Mouse (Mus musculus): ENCODE measurements at regions not wholly inside any gene's neighbourhood (a gene's known extent, or its start where the extent isn't known, plus 50 kb on each side); places are given as distances from the start of the nearest gene placed in this dataset.

DNA sequence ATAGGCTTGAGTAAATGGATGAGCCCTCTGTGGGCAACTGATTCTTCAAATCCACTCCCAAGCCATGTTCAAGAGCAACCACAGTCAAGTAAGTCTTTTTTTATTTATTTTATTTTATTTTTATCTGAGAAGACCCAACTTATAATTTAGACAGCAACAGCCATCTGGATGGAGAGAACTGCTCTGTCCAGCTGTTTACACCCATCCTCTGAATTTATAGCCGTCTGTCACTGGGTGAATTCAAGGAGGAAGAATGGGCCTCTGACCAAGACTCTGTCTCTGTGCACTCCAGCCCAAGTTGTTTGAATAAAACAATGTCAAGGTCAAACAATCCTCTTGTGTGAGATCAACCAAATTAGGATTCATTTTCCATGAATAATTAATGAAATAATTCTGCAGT, 263.6 kb downstream of the Tgfb2 start:
- ATAC-seq (no peak), DNase-seq (ENCODE audit: low spot score) (no peak)
- Histone ChIP-seq H3K4me1 (ENCODE audit: control insufficient read depth, insufficient read depth, low read length) (no peaks in the 10 kb centered on the region), H3K36me3 (ENCODE audit: control insufficient read depth, insufficient read depth, low read length) (no peaks in the 10 kb centered on the region), H3K4me2 (ENCODE audit: low read length) (no peak overlapping the region), H3K4me3 (ENCODE audit: low read depth, low read length) (no peak overlapping the region), H3K27me3 (replicated peaks; ENCODE audit: control insufficient read depth, insufficient read depth, low read length) (no peaks in the 10 kb centered on the region), H3K9me3 (replicated peaks; ENCODE audit: control insufficient read depth, low read length) (no peaks in the 10 kb centered on the region), H3K9ac (ENCODE audit: low read length) (no peak overlapping the region), H3K27ac (ENCODE audit: low read depth, low read length) (no peak overlapping the region)
- 80% methylated on average over 1 of the region's 1 CpGs for WGBS

- Histone ChIP-seq H3K9me3 (replicated peaks; ENCODE audit: control insufficient read depth, low read length) (no peaks in the 10 kb centered on the region), H3K4me2 (ENCODE audit: low read length) (no peak overlapping the region), H3K9ac (ENCODE audit: low read length) (no peak overlapping the region), H3K27ac (ENCODE audit: low read depth, low read length) (no peak overlapping the region), H3K36me3 (ENCODE audit: control insufficient read depth, insufficient read depth, low read length) (no peaks in the 10 kb centered on the region), H3K4me3 (ENCODE audit: low read depth, low read length) (no peak overlapping the region), H3K4me1 (ENCODE audit: control insufficient read depth, insufficient read depth, low read length) (peaks cover 20% of the 10 kb centered on the region; the same call in 1 of the 2 replicates), H3K27me3 (replicated peaks; ENCODE audit: control insufficient read depth, insufficient read depth, low read length) (no peaks in the 10 kb centered on the region)
- 7% methylated on average over 12 of the region's 12 CpGs for WGBS
- DNase-seq (ENCODE audit: low spot score): peak; percentile 71
- ATAC-seq: peak; percentile 77
Observed at GRCm38 (mm10) chr1:186435336-186435972, 270.3 kb downstream of the Tgfb2 start.

GRCm38 (mm10) chr1:186434782-186435181, 271.0 kb downstream of the Tgfb2 start:
- no peak overlapping the region for H3K4me2 ChIP-seq (ENCODE audit: low read length)
- no peak overlapping the region for H3K27ac ChIP-seq (ENCODE audit: low read depth, low read length)
- peak; percentile 20 for DNase-seq (ENCODE audit: low spot score)
- H3K4me3 ChIP-seq (ENCODE audit: low read depth, low read length): no peak overlapping the region
- no peaks in the 10 kb centered on the region for H3K27me3 ChIP-seq (replicated peaks; ENCODE audit: control insufficient read depth, insufficient read depth, low read length)
- 0 out of 2 replicates have a peak, but pooled peaks have one; percentile 15 for ATAC-seq
- H3K36me3 ChIP-seq (ENCODE audit: control insufficient read depth, insufficient read depth, low read length): no peaks in the 10 kb centered on the region
- WGBS: 55% methylated on average over 9 of the region's 9 CpGs
- H3K9ac ChIP-seq (ENCODE audit: low read length): no peak overlapping the region
- peaks cover 20% of the 10 kb centered on the region; the same call in 1 of the 2 replicates for H3K4me1 ChIP-seq (ENCODE audit: control insufficient read depth, insufficient read depth, low read length)
- no peaks in the 10 kb centered on the region for H3K9me3 ChIP-seq (replicated peaks; ENCODE audit: control insufficient read depth, low read length)

DNA sequence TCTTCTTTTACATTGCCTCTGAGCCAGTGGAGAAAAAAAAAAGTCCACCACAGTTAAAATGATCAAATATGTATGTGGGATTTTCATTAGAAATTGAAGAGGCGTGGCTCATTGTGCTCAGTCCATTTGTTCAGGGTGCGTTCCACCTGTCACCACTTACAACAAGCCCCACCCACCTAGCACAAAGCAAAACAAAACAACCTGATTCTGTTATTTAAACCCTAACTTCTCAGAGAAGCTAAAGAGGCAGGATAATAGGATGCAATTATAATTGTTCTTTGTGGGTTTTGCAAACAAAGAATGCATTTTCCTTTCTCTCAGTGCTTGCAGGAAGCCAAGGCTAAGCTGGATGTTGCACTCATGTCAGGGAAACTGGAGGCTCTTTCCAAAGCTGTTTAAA, 271.8 kb downstream of the Tgfb2 start:
- Histone ChIP-seq H3K27ac (ENCODE audit: low read depth, low read length) (no peak overlapping the region), H3K9ac (ENCODE audit: low read length) (no peak overlapping the region), H3K4me1 (ENCODE audit: control insufficient read depth, insufficient read depth, low read length) (peaks cover 20% of the 10 kb centered on the region; the same call in 1 of the 2 replicates), H3K4me2 (ENCODE audit: low read length) (no peak overlapping the region), H3K36me3 (ENCODE audit: control insufficient read depth, insufficient read depth, low read length) (no peaks in the 10 kb centered on the region), H3K4me3 (ENCODE audit: low read depth, low read length) (no peak overlapping the region), H3K9me3 (replicated peaks; ENCODE audit: control insufficient read depth, low read length) (no peaks in the 10 kb centered on the region), H3K27me3 (replicated peaks; ENCODE audit: control insufficient read depth, insufficient read depth, low read length) (no peaks in the 10 kb centered on the region)
- 24% methylated on average over 2 of the region's 2 CpGs for WGBS
- peak; percentile 35 for DNase-seq (ENCODE audit: low spot score)
- no peak for ATAC-seq

- Histone ChIP-seq H3K4me1 (ENCODE audit: control insufficient read depth, insufficient read depth, low read length) (peaks cover 20% of the 10 kb centered on the region; the same call in 1 of the 2 replicates), H3K4me3 (ENCODE audit: low read depth, low read length) (no peak overlapping the region), H3K4me2 (ENCODE audit: low read length) (no peak overlapping the region), H3K27me3 (replicated peaks; ENCODE audit: control insufficient read depth, insufficient read depth, low read length) (no peaks in the 10 kb centered on the region), H3K27ac (ENCODE audit: low read depth, low read length) (no peak overlapping the region), H3K9ac (ENCODE audit: low read length) (no peak overlapping the region), H3K36me3 (ENCODE audit: control insufficient read depth, insufficient read depth, low read length) (no peaks in the 10 kb centered on the region), H3K9me3 (replicated peaks; ENCODE audit: control insufficient read depth, low read length) (no peaks in the 10 kb centered on the region)
- DNase-seq (ENCODE audit: low spot score) (peak; percentile 83), ATAC-seq (peak; percentile 74)
- WGBS: 35% methylated on average over 7 of the region's 7 CpGs
Observed at GRCm38 (mm10) chr1:186433169-186433665, 272.6 kb downstream of the Tgfb2 start.

- no peaks in the 10 kb centered on the region for H3K9me3 ChIP-seq (replicated peaks; ENCODE audit: control insufficient read depth, low read length)
- no peak overlapping the region for H3K4me2 ChIP-seq (ENCODE audit: low read length)
- 67% methylated on average over 6 of the region's 6 CpGs for WGBS
- no peak overlapping the region for H3K9ac ChIP-seq (ENCODE audit: low read length)
- ATAC-seq: peak; percentile 40; the same call in 1 of the 2 replicates
- DNase-seq (ENCODE audit: low spot score): no peak
- H3K4me1 ChIP-seq (ENCODE audit: control insufficient read depth, insufficient read depth, low read length): no peaks in the 10 kb centered on the region
- no peak overlapping the region for H3K27ac ChIP-seq (ENCODE audit: low read depth, low read length)
- no peaks in the 10 kb centered on the region for H3K27me3 ChIP-seq (replicated peaks; ENCODE audit: control insufficient read depth, insufficient read depth, low read length)
- H3K36me3 ChIP-seq (ENCODE audit: control insufficient read depth, insufficient read depth, low read length): no peaks in the 10 kb centered on the region
- no peak overlapping the region for H3K4me3 ChIP-seq (ENCODE audit: low read depth, low read length)
Observed at GRCm38 (mm10) chr1:186425421-186425820, 280.4 kb downstream of the Tgfb2 start.

- WGBS: 49% methylated on average over 5 of the region's 5 CpGs
- H3K4me1 ChIP-seq (ENCODE audit: control insufficient read depth, insufficient read depth, low read length): no peaks in the 10 kb centered on the region
- H3K9ac ChIP-seq (ENCODE audit: low read length): no peak overlapping the region
- ATAC-seq (no peak), DNase-seq (ENCODE audit: low spot score) (no peak)
- no peak overlapping the region for H3K4me3 ChIP-seq (ENCODE audit: low read depth, low read length)
- no peaks in the 10 kb centered on the region for H3K36me3 ChIP-seq (ENCODE audit: control insufficient read depth, insufficient read depth, low read length)
- H3K9me3 ChIP-seq (replicated peaks; ENCODE audit: control insufficient read depth, low read length): no peaks in the 10 kb centered on the region
- no peak overlapping the region for H3K27ac ChIP-seq (ENCODE audit: low read depth, low read length)
- no peak overlapping the region for H3K4me2 ChIP-seq (ENCODE audit: low read length)
- no peaks in the 10 kb centered on the region for H3K27me3 ChIP-seq (replicated peaks; ENCODE audit: control insufficient read depth, insufficient read depth, low read length)
Observed at GRCm38 (mm10) chr1:186424084-186424483, 281.7 kb downstream of the Tgfb2 start.

- Histone ChIP-seq H3K4me2 (ENCODE audit: low read length) (no peak overlapping the region), H3K9ac (ENCODE audit: low read length) (no peak overlapping the region), H3K36me3 (ENCODE audit: control insufficient read depth, insufficient read depth, low read length) (no peaks in the 10 kb centered on the region), H3K27me3 (replicated peaks; ENCODE audit: control insufficient read depth, insufficient read depth, low read length) (no peaks in the 10 kb centered on the region), H3K27ac (ENCODE audit: low read depth, low read length) (no peak overlapping the region), H3K4me3 (ENCODE audit: low read depth, low read length) (no peak overlapping the region), H3K4me1 (ENCODE audit: control insufficient read depth, insufficient read depth, low read length) (no peaks in the 10 kb centered on the region), H3K9me3 (replicated peaks; ENCODE audit: control insufficient read depth, low read length) (no peaks in the 10 kb centered on the region)
- 64% methylated on average over 1 of the region's 1 CpGs for WGBS
- no peak for ATAC-seq
- DNase-seq (ENCODE audit: low spot score): no peak
Observed at GRCm38 (mm10) chr1:186417101-186417500, 288.7 kb downstream of the Tgfb2 start.

DNA sequence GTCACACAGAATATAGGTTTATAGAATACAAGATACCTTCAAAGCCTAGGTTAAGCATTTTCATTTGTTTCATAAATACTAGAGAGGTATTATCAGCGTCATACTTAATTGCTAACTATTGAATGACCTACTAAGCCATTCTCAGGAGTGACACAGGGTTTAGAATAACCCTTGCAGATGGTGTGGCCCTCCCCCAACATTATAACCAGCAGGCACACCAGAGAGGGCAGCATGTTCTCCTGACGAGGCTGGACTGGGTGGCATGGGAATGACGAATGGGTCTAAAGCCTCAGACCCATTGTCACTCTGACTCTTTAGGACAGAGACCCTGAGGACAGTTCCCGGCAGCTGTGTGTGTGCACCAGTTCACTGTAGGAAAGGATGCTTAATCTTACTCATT, 290.5 kb downstream of the Tgfb2 start:
- no peaks in the 10 kb centered on the region for H3K9me3 ChIP-seq (replicated peaks; ENCODE audit: control insufficient read depth, low read length)
- ATAC-seq: no peak

More for the DNA sequence above, 290.5 kb downstream of the Tgfb2 start:
- no peak overlapping the region for H3K4me2 ChIP-seq (ENCODE audit: low read length)
- H3K9ac ChIP-seq (ENCODE audit: low read length): no peak overlapping the region
- 77% methylated on average over 4 of the region's 4 CpGs for WGBS
- H3K4me3 ChIP-seq (ENCODE audit: low read depth, low read length): no peak overlapping the region
- DNase-seq (ENCODE audit: low spot score): no peak
- no peak overlapping the region for H3K27ac ChIP-seq (ENCODE audit: low read depth, low read length)
- H3K27me3 ChIP-seq (replicated peaks; ENCODE audit: control insufficient read depth, insufficient read depth, low read length): no peaks in the 10 kb centered on the region
- no peaks in the 10 kb centered on the region for H3K36me3 ChIP-seq (ENCODE audit: control insufficient read depth, insufficient read depth, low read length)
- H3K4me1 ChIP-seq (ENCODE audit: control insufficient read depth, insufficient read depth, low read length): no peaks in the 10 kb centered on the region

Measured in forebrain, embryonic 14.5 days (tissue).